Mouse (Mus musculus): ENCODE data around the gene Tmem81.

- TF ChIP-seq CTCF (IDR thresholded peaks at IDR 0.05; ENCODE audit: extremely low read depth, insufficient read depth, insufficient read length, insufficient replicate concordance) (no peak), POLR2A (IDR thresholded peaks at IDR 0.05; ENCODE audit: low read depth, low read length) (no peak)
These were observed 14.7 kb downstream of the Tmem81 start for GRCm38 (mm10) chr1:132520764-132521163.
